Mouse (Mus musculus): Measurements from ENCODE around the gene Asb16.

Asb16 gene

GRCm38 (mm10) chr11:102308979-102309378, 40.4 kb downstream of the Asb16 start:
- in situ Hi-C loops (cut with MboI, MseI) = no loop called here

- in situ Hi-C loops (cut with MboI, MseI) = loop anchor here (5.0 kb wide), 1 partner anchor 122 kb away; the partner anchor contains the start of gene Grn
These were observed 41.5 kb downstream of the Asb16 start for GRCm38 (mm10) chr11:102309821-102310617.

GRCm38 (mm10) chr11:102310768-102311695, 42.5 kb downstream of the Asb16 start:
- in situ Hi-C loops (cut with MboI, MseI) = loop anchor here (5.0 kb wide), 1 partner anchor 121 kb away; the partner anchor contains the start of gene Grn

GRCm38 (mm10) chr11:102311966-102312365, 43.4 kb downstream of the Asb16 start:
- in situ Hi-C loops (cut with MboI, MseI) = loop anchor here (5.0 kb wide), 1 partner anchor 120 kb away; the partner anchor contains the start of gene Grn

- in situ Hi-C loops (cut with MboI, MseI) = loop anchor here (5.0 kb wide), 1 partner anchor 120 kb away; the partner anchor contains the start of gene Grn
These were observed 44.0 kb downstream of the Asb16 start for GRCm38 (mm10) chr11:102312586-102312985.

- in situ Hi-C loops (cut with MboI, MseI) = loop anchor here (5.0 kb wide), 1 partner anchor 118 kb away; the partner anchor contains the start of gene Grn
These were observed 45.8 kb downstream of the Asb16 start for GRCm38 (mm10) chr11:102314321-102314720.

- in situ Hi-C loops (cut with MboI, MseI) = no loop called here
These were observed 47.4 kb downstream of the Asb16 start for GRCm38 (mm10) chr11:102315690-102316571.

GRCm38 (mm10) chr11:102316572-102317297, 48.2 kb downstream of the Asb16 start:
- in situ Hi-C loops (cut with MboI, MseI) = no loop called here

- in situ Hi-C loops (cut with MboI, MseI) = no loop called here
These were observed 48.9 kb downstream of the Asb16 start for GRCm38 (mm10) chr11:102317298-102317900.

GRCm38 (mm10) chr11:102317901-102318575, 49.5 kb downstream of the Asb16 start:
- in situ Hi-C loops (cut with MboI, MseI) = no loop called here

- in situ Hi-C loops (cut with MboI, MseI) = no loop called here
These were observed 50.2 kb downstream of the Asb16 start for GRCm38 (mm10) chr11:102318576-102319409.

- in situ Hi-C loops (cut with MboI, MseI) = no loop called here
These were observed 50.9 kb downstream of the Asb16 start, which contains the start of gene Ubtf for GRCm38 (mm10) chr11:102319410-102319792. Gene Ubtf (minus strand): TSS chr11:102319742.

- in situ Hi-C loops (cut with MboI, MseI) = loop anchor here (5.0 kb wide), 1 partner anchor 82 kb away; no protein-coding TSS in a partner anchor
These were observed 51.6 kb downstream of the Asb16 start for GRCm38 (mm10) chr11:102319941-102320685.

GRCm38 (mm10) chr11:102320686-102321005, 52.1 kb downstream of the Asb16 start:
- in situ Hi-C loops (cut with MboI, MseI) = loop anchor here (5.0 kb wide), 1 partner anchor 82 kb away; no protein-coding TSS in a partner anchor

- in situ Hi-C loops (cut with MboI, MseI) = loop anchor here (5.0 kb wide), 1 partner anchor 80 kb away; no protein-coding TSS in a partner anchor
These were observed 53.4 kb downstream of the Asb16 start for GRCm38 (mm10) chr11:102321931-102322330.

- in situ Hi-C loops (cut with MboI, MseI) = loop anchor here (5.0 kb wide), 1 partner anchor 79 kb away; no protein-coding TSS in a partner anchor
These were observed 55.0 kb downstream of the Asb16 start for GRCm38 (mm10) chr11:102323516-102323915.

GRCm38 (mm10) chr11:102327250-102327649, 58.7 kb downstream of the Asb16 start:
- in situ Hi-C loops (cut with MboI, MseI) = no loop called here

Data from regulatory T cell (primary cell).